Mouse (Mus musculus): ENCODE measurements around the gene Pou5f1. TPM values are rescaled to one million over a fixed set of nuclear protein-coding genes. Genes with fewer than 3 reads are reported as not detected.

Pou5f1 gene
- total RNA-seq, 2 experiments from 2014 or later, result 0.27 TPM; not detected in 1

DNA sequence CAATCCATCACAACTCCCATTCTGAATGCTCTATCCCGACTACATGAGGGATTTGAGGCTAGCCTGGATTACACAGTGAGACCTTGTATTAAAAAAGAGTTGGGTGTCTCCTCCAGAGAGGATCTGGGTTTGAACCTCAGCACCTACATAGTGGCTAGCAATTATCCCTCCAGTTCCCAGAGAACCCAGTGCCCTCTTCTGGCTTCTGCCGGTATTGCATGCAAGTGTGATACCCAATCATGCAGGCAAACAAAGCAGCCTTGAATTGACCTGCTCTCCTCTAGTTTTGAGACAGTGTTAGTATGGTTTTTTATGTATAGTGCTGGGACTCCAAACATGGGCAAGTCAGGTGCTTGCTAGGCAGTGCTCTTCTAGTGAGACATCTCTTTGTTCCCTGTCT, 8.1 kb downstream of the Pou5f1 start:
- no peak for DNase-seq

DNA sequence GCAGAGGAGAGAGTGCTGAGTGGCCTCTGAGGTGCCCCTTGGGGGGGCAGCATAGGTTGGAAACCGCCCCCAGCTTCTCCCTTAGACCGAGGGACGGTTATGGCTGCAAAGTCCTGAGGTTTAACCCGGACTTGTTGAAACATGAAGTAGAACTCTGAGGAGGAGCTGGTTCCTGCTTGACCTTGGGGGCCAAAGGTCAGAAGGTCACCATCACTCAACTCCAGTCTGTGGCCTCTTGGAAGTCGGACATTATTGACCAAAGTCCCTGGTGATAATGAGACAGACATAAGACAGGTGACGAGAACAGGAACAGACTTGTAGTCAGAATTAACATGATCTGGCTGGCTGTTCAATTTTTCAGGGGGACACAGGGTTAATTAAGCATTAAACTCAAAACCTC, 8.9 kb downstream of the Pou5f1 start:
- DNase-seq, result no peak

DNA sequence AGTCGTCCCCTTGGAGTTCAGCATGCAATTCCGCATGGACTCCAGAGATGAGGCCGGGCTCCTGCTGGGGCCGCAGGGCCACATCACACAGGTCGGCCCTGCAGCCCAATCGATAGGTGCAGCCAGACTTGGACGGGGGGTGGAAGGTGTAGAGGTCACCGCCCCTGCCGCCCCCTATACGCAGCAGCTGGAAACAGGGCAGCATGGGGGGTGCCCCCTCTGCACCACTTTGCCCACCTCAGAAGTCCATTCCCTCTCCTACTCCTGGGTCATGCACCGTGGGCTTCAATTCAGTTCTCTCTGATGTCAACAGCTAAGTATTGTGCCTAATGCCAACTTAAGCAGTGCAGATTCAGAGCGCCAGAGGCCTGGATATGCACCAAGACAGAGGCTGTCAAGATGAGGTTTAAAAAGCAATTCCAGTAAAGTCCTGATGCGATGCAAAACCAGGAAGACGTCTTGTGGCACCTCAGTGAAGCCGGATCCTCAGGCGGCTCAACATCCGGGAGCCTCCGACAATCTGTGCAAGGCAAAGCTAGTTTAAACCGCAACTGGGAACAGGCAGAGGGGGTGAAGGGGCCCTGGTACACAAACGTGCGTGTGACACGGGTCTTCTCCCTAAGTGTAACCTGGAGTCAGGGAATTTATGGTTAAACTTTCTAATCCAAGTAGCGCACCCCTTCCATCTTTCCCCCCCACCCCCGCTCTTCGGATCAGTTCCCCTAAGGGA, 10.3 kb downstream of the Pou5f1 start:
- DNase-seq, result no peak

DNA sequence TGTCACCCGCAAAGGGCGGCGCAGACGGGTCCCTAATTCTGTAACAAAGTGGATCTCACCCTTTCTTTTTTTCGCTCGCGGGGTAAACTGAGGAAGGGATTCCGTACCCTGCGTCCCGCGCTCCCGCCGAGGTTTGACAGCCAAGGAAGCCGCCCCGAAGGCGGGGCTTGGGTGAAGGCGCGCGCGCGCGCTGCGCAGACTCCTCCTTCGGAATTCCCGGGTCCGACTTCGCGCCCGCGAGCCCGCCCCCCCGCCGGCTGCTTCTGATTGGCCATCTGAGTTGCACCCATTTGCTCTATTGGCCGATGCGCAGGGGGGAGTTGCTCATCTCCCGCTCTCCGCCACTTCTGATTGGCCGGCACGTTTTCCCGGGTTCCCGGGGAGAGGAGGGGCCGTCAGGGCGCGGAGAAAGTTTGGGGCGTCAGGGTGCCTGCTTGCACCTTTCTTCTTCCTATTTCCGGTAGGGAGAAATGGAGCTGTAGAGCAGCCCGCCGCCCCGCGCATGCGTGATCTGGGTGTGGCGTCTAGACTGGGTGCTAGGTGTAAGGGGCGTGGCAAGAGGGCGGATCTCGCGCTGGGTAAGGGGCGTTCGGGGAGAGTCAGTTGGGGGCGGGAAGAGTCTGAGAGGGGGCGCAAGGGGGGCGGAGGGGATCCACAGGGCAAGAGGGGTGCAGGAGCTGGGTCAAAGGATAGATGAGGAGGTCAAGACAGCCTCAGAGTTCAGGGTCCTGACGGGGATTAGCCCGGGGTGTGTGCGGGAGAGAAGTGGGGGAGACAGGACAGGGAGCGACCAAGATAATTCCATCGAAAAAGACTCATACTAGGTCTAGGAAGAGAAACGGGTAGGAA, 11.1 kb downstream of the Pou5f1 start, which contains the start of the genes Tcf19 and Cchcr1:
Gene Tcf19, minus strand, starts transcription at position 173 of the 849 bp plus-strand sequence.
Gene Cchcr1, plus strand, starts transcription at position 449 of the 849 bp plus-strand sequence.
- DNase-seq, result peak; percentile 97

GRCm38 (mm10) chr17:35517526-35517925, 11.7 kb downstream of the Pou5f1 start:
- no peak for DNase-seq

DNA sequence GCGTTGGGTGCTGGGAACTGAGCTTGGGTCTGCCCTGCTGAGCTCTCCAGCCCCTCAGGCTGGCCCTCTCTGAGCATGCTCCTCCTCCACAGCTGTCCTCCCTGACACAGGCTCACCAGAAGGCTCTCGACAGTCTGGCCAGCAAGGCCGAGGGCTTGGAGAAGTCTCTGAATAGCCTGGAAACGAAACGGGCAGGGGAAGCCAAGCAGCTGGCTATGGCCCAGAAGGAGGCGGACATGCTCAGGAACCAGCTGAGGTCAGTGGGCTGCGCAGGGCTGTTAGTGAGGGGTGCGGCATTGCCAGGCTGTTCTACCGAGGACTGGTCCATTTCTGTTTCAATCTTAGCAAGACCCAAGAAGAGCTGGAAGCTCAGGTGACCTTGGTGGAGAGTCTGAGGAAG, 18.5 kb downstream of the Pou5f1 start:
- no peak for DNase-seq

DNA sequence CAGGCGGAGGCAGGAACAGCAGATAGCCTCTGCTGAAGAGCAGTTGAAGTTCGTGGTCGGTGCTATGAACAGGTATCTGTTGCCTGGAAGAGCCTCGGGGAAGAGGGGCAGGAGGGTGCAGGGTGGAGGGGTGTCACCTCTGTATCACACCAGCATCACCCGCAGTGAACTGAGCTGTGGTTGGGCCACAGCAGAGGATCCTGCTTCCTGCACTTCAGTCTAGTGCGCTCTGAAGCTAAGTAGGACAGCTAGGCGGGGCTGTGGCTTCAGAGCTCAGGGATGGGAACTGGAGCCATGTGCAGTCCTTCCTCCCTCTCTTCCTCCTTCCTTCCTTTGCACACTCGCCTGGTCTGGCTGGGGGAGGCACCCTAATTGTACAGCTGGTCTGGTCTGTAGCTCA, 20.8 kb downstream of the Pou5f1 start:
- no peak for DNase-seq

- DNase-seq, result no peak
Measured at GRCm38 (mm10) chr17:35532360-35532759, 26.5 kb downstream of the Pou5f1 start.

GRCm38 (mm10) chr17:35532901-35533300, 27.1 kb downstream of the Pou5f1 start, which contains the start of gene Psors1c2:
Gene Psors1c2 (plus strand): TSS chr17:35533201.
- DNase-seq, result no peak

GRCm38 (mm10) chr17:35534343-35534742, 28.5 kb downstream of the Pou5f1 start:
- DNase-seq, result peak; percentile 37

DNA sequence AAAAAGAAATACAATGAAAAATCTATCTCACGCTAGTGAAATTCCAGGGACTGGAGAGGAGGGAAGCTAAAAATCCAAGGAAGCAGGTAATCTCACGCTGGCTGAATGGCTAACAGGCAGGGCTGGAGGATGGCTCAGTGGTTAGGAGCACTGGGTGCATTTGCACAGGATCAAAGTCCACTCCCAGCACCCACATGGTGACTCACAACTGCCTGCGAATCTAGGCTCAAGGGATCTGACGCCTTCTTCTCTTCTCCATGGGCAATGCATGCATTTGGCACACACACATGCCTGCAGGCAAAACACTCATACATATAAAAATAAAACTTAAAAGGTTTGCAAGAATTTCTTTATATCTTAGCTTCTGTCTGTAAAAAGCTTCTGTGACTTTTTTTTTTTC, 31.6 kb downstream of the Pou5f1 start:
- no peak for DNase-seq

DNA sequence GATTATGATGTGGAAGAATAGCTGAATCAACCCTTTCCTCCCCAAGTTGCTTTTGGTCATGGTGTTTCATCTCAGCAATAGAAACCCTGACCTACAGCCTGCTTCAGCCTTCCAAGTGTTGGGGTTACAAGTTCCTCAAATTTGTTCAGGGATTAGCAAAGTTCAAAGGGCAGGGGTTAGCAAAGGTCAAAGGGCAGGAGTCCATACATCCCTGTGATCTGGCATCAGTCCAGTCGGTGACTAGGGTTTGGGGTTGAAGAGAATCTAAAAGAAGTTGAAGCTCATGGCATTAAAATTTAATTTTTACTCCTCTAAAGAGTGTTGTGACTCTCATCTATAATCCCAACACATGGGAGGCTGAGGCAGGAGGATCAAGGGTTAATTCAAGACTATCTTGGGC, 32.7 kb downstream of the Pou5f1 start:
- DNase-seq, result no peak

GRCm38 (mm10) chr17:35539540-35539939, 33.7 kb downstream of the Pou5f1 start:
- no peak for DNase-seq

DNA sequence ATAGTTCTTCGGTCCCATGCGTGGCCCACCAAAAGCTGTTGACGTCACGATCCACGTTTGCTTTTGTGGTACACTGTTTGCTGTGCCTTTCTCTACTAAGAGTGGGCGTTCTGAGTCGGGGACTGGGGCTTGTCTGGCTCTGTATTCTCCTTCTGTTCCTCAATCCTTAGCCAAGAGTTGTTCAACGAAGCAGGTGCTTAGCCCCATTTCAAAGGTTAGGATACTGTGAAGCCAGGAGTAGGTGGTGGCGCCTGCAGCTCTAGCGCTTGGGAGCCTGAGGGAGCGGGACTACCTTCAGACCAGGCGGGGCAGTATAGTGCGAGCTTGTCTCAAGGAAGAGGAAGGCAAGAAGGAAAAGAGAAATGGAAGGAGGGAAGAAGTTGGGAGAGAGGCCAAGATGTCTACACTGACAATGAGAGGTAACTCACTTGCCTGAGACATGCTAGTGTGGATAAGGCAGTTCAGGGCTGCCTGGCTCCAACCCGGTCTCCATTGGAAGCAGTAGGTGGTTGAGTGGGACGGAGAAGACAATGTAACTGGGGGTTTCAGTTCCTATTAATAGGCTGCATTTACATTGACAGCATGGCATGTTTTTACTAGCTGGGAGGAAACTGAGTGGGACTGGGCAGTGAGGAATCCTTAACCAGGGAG, 37.1 kb downstream of the Pou5f1 start:
- DNase-seq, result no peak

- no peak for DNase-seq
Measured at GRCm38 (mm10) chr17:35543412-35543861, 37.6 kb downstream of the Pou5f1 start.

DNA sequence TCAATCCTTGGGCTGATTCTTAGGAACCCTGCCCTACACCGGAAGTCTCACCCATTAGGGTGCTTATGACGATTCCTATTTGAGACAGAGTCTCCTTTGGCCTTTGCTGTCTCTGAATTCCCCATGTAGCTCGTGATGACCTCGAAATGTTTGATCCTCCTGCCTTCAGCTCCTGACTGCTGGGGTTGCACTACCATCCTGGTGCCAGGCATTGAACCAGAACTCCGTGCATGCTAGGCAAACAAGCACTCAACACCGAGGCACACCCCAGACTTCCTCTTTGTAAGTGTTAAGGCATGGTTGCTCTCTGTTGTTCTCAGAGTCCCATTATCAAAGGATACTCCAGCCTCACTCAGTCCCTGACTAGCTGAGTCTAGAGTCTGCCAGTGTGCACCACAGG, 38.2 kb downstream of the Pou5f1 start:
- DNase-seq, result no peak

GRCm38 (mm10) chr17:35544680-35545079, 38.9 kb downstream of the Pou5f1 start:
- no peak for DNase-seq

DNA sequence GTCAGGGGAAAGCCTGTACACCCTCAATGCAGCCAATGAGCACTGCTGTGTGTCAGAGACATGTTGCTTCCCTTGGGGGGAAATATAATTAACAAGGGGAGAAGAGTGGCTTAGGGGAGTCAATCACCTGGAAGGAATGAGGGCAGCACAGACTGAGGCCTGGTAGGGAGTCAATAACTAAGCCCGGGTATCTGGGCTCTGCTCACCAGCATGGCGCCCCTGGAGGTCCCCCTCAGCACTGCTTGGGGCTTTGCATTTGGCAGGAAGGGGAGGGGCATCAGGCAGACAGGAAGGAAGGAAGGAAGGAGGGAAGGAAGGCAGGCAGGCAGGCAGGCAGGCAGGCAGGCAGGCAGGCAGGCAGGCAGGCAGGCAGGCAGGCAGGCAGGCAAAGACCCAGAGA, 41.6 kb downstream of the Pou5f1 start:
- DNase-seq, result no peak

DNA sequence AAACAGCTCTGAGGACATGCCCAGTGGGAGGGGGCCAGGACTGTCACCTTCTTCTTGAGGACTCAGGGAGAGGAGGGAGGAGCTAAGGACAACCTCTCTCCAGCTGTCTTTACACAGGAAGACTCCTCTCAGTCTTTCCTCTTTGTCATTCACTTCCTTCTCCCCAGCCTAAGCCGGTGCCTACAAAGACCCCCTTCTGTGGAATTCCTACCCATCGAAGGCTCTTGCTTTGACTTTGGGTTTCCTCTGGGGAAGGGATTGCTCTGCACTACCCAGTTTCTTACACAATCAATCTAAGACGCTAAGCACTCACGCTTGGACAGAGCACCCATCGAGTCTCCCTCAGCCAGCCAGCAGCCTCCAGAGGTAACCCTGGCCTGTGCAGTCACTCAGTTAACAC, 42.8 kb downstream of the Pou5f1 start:
- no peak for DNase-seq

DNA sequence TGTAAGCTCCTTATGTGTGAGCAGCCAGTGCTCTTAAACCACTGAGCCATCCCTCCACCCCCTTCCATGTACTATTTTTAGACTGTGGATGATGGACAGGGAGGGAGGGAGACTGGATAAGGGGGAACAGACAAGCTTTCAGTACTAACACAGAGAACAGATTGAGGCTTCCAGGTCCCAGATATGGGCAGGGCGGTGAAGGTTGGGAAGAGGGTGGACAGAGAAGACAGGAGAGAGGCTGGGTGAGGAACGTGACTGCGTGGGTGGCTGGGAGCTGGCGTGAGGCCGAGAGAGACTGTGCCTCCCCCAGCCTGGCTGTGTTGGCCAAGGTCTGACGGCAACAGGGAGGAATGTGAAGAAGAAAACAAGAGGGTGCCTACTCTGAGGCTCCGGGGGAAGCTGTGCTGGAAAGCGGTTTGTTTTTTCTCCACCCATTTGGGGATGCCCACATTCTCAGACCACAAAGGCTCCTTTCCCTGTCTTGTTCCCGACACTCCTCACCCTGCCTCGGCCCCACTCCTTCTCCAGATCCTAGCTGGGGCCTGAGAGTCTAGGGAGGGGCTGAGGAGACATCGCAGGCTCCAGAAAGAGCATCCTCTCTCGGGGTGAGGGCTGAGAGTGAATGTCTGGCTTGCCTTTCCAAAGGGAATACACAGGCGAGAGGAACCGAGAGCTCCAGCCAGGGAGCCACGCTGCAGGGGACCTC, 43.8 kb downstream of the Pou5f1 start:
- DNase-seq, result peak; percentile 69

DNA sequence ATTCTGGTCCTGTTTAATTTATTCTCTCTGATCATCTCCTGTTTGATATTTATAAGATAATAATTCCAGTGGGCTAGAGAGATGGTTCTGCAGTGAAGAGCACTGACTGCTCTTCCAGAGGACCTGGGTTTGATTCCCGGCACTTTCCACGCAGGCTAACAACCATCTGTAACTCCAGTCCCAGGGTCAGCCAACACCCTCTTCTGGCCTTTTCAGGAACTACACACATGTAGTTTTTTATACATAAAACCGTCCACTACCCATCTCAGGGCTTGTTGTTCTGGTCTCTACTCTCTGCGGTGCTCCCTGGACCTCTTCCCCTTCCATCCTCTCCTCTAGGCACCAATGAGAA, 44.3 kb downstream of the Pou5f1 start:
- DNase-seq, result no peak

DNA sequence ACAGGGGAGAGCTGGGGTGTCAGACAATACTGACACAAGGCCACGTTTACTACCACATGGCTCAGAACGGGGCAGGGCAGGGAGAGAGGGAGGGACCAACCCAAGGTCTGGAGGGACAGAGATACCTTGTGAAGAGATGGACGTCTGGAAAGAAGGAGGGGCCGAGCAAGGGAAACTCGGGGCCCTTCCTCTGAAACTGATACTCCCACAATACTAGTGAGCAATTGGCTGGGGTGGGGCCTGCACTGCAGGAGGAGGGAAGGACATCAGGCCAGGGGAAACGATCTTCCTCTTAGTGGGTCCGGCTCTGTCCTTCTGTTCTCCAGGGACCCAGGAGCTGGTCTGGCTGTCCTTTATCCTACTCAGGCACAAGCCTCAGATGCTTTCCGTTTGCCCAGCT, 45.1 kb downstream of the Pou5f1 start:
- DNase-seq, result no peak
